In genomic region chr13:45857416-45857815, GRCm38 (mm10) we compare ENCODE assay signal across 15 mouse cellular contexts.
"Had no signal": no experiment of that assay in that cellular context is flagged by ENCODE, and none has a peak within 500 bp of the region (broad histone marks: within the 10 kb centered on the region; RNA-seq: fewer than 3 reads in every experiment).

No protein-coding gene starts in this region.

- DNase-seq: kidney, adult 18-20 months; kidney, postnatal 25 days; layer of hippocampus, postnatal 36 days; left cerebral cortex, postnatal 4 days; liver, embryonic 13.5 days; midbrain, embryonic 14.5 days; thymus, adult 18-20 months; thymus, postnatal 36 days had no signal

- H3K4me3 ChIP-seq: layer of hippocampus, adult 2 months; left cerebral cortex, adult 2 months; limb, embryonic 12.5 days; limb, embryonic 15.5 days; liver, embryonic 13.5 days had no signal

- H3K4me1 ChIP-seq: limb, embryonic 15.5 days had no signal

- H3K27ac ChIP-seq: kidney, postnatal 0 days; layer of hippocampus, adult 2 months; left cerebral cortex, adult 2 months; limb, embryonic 12.5 days; limb, embryonic 15.5 days; liver, embryonic 13.5 days had no signal

- H3K9ac ChIP-seq: limb, embryonic 12.5 days; limb, embryonic 15.5 days; liver, embryonic 13.5 days had no signal

- H3K36me3 ChIP-seq: limb, embryonic 12.5 days; limb, embryonic 15.5 days; liver, embryonic 13.5 days had no signal

- H3K27me3 ChIP-seq: limb, embryonic 12.5 days; limb, embryonic 15.5 days; liver, embryonic 13.5 days had no signal

- H3K4me2 ChIP-seq: limb, embryonic 12.5 days; limb, embryonic 15.5 days; liver, embryonic 13.5 days; midbrain, embryonic 11.5 days had no signal

- ATAC-seq: intestine, embryonic 16.5 days had no signal

- H3K9me3 ChIP-seq: limb, embryonic 12.5 days; limb, embryonic 15.5 days; liver, embryonic 13.5 days had no signal
